Mouse (Mus musculus) thymus, postnatal 14 days (tissue): Measurements from ENCODE around the gene Enkd1.
A peak's percentile ranks its signal among the peaks of the same experiment; 100 is the strongest.

Source experiments
- DNase-seq: peaks from one replicate; pipeline ENCODE4 v3.0.0; 2021

Enkd1 gene

GRCm38 (mm10) chr8:105707498-105708403, at the start of gene Enkd1, which contains the start of gene 4933405L10Rik:
Gene Enkd1, minus strand, starts transcription at chr8:105708210.
Gene 4933405L10Rik, plus strand, starts transcription at chr8:105707655.
- DNase-seq, result peak; percentile 89

DNA sequence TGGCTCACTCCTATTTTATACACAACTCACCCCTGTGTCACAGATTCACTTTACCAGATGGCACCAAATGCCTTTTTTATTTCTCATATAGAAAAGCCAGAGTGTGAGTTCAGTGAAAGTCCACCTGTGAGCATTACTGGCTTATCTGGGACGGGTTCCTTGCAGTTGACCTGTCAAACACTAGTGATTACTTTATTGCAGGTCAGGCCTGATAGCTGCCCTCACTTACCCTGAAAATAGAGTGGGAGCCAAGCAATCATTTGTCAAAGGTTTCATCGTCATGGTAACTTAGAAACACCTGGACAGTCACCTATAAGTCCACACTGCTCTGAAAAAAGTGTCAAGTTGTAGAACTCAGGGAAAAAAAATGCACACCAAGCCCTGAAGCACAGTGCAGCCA, 46.7 kb upstream of the Enkd1 start:
- DNase-seq, result no peak

GRCm38 (mm10) chr8:105753916-105754315, 45.9 kb upstream of the Enkd1 start:
- no peak for DNase-seq

DNA sequence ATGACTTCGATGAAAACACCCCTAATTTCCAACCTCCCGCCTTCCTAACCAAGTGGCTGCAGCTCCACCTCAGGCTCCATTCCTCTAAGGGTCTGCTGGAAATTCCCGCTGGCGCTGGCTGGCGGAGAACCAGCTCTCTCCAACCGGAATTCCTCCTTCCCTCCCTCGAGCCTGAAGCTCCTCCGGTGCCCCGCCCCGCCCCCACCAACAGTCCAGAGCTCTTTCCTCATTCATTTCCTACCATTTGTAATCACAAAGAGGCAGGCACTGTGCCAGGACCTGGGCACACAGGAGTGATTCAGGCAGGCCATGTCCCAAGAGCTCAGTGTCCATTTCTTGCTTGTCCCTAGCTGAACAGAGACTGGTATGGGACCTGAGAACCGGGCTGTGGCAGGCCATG, 42.6 kb upstream of the Enkd1 start:
- DNase-seq, result no peak

- no peak for DNase-seq
These were observed 35.3 kb upstream of the Enkd1 start for GRCm38 (mm10) chr8:105743301-105743700.

- DNase-seq, result no peak
These were observed 31.2 kb upstream of the Enkd1 start for GRCm38 (mm10) chr8:105739216-105739615.

GRCm38 (mm10) chr8:105732186-105732585, 24.2 kb upstream of the Enkd1 start:
- DNase-seq, result no peak

GRCm38 (mm10) chr8:105727397-105728124, 19.6 kb upstream of the Enkd1 start:
- DNase-seq, result peak; percentile 41

DNA sequence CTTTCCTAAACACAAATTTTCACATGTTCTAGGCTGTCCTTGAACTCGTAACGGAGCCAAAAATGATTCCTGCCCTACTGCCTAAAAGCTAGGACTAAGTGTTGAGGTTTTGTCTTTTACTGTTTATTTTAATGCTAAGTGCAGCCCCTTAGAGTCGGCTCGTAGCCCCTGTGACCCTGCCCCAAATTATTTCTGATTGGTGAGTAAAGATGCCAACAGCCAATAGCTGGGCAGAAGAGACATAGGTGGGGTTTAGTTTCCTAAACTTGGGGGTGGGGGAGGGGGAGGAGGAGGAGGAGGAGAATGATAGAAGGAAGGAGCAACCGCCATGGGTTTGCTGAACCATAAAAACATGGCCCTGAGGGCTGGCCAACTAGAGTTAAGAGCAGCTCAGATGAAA, 17.7 kb upstream of the Enkd1 start:
- no peak for DNase-seq

DNA sequence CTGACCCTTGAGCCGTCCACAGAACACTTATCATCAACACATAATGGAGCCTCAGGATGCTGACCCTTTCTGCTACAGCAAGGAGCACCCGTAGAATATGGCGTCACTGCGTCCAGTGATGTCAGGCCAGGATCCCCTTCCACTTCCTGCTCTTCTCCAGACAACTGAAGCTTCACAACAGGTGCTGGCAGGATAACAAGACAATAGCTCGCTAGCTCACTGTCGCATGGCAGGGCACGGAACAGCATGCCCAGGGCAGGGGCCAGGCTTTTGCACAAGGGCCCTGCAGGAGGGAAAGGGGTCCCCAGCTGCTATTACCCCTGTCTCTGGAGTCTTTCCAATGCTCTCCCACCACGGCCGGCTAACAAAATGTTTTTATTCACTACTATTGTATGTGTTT, 14.9 kb upstream of the Enkd1 start:
- no peak for DNase-seq

GRCm38 (mm10) chr8:105719637-105720036, 11.6 kb upstream of the Enkd1 start:
- DNase-seq, result no peak

- no peak for DNase-seq
These were observed 8.4 kb upstream of the Enkd1 start for GRCm38 (mm10) chr8:105716302-105716945.

DNA sequence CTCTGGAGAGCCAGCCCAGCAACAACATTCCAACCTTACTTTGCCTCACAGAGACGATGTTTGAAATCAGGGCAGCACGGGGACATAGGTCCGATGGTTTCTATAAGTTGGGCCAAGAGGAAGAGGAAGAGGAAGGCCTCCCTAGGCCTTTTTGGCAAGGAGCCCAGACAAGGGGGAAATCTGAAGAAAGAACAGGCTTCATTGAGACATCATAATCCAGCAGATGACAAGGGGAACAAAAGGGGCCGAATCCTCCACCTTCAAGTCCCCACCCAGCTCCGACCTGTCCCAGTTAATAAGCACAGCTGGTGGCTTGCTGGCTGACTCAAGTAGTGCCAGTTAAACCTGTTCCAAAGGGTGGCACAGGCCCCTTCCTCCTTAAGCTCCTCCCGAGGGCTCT, 7.0 kb upstream of the Enkd1 start:
- no peak for DNase-seq

- DNase-seq, result peak; percentile 92
These were observed 6.1 kb upstream of the Enkd1 start for GRCm38 (mm10) chr8:105714139-105714538.

DNA sequence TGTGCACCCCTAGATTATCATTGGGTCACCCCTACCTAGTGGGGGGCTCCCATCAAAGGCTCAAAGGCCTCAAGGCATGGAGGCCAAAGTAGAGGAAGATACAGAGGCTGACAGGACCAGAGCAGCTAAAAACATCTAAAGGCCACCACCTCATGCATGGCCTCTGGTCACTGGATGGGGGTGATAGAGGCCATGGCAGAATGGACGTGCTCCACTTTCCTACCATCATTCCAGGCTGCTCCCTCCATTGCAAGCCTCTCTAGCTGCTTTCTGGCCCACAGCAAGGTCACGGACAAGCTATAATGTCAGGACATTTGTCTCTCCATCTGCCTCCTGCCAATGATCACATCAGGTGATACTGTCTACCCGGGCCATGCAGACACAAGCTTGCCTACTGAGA, 4.3 kb upstream of the Enkd1 start:
- no peak for DNase-seq

- peak; percentile 14 for DNase-seq
These were observed 1.3 kb upstream of the Enkd1 start for GRCm38 (mm10) chr8:105709317-105709716.

GRCm38 (mm10) chr8:105708675-105709074, 665 bp upstream of the Enkd1 start:
- DNase-seq, result peak; percentile 13

GRCm38 (mm10) chr8:105706426-105706825, 1.6 kb downstream of the Enkd1 start:
- no peak for DNase-seq

GRCm38 (mm10) chr8:105704955-105705354, 3.1 kb downstream of the Enkd1 start:
- DNase-seq, result no peak

GRCm38 (mm10) chr8:105704146-105704812, 3.7 kb downstream of the Enkd1 start:
- peak; percentile 6 for DNase-seq

DNA sequence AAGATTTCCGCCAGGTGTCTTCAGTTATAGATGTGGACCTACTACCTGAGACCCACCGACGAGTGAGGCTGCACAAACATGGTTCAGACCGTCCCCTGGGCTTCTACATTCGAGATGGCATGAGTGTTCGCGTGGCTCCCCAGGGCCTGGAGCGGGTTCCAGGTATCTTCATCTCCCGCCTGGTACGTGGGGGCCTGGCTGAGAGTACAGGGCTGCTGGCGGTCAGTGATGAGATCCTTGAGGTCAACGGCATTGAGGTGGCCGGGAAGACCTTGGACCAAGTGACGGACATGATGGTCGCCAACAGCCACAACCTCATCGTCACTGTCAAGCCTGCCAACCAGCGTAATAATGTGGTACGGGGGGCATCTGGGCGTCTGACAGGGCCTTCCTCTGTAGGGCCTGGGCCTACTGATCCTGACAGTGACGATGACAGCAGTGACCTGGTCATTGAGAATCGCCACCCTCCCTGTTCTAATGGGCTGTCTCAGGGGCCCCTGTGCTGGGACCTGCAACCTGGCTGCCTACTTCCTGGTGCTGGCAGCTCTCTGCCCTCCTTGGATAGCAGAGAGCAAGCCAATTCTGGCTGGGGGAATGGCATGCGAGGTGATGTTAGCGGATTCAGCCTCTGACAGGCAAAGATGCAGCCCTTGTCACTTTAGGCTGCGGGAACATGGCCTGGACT, 5.1 kb downstream of the Enkd1 start:
- peak; percentile 11 for DNase-seq

DNA sequence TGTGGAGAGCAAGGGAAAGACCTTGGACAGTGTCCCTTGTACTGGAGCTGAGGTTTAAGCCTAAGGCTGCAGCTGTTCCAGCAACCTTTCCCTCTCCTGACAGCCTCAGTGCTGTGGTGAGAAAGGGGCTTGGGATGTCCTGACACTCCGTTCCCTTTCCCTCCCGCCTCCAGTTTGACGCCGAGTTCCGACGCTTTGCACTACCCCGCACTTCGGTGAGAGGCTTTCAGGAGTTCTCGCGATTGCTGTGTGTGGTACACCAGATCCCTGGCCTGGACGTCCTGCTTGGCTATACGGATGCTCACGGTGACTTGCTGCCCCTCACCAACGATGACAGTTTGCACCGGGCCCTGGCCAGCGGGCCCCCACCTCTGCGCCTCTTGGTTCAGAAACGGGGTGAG, 6.0 kb downstream of the Enkd1 start:
- DNase-seq, result no peak
